Mouse (Mus musculus) CH12.LX (cell line): Measurements from ENCODE around the gene Clec1a. TPM values are rescaled to one million over a fixed set of nuclear protein-coding genes. Genes with fewer than 3 reads are reported as not detected.

ENCODE experiments used
- DNase-seq: peaks from one replicate; pipeline ENCODE4 v3.0.0-alpha.2; 2013; ENCODE audit errors: extremely low read depth
- H3K27ac ChIP-seq: 2 replicates; pipeline ENCODE4 v1.5.1; 2012; ENCODE audit warnings: low read depth, mild to moderate bottlenecking, control low read depth, moderate library complexity; ENCODE audit not compliant: insufficient read depth
- H3K27me3 ChIP-seq: replicated peaks from 2 replicates; pipeline ENCODE3; 2012; ENCODE audit warnings: inconsistent platforms
- H3K36me3 ChIP-seq, 2 experiments: replicated peaks in 1 of 2; 2 replicates each; pipeline versions ENCODE3 to v1.6.1; 2012; ENCODE audit warnings: inconsistent platforms in 1 of 2, low read length in 1 of 2, mild to moderate bottlenecking in 1 of 2, mixed read lengths in 1 of 2, moderate library complexity in 1 of 2; ENCODE audit not compliant: control insufficient read depth in 1 of 2, insufficient read depth in 1 of 2
- H3K4me1 ChIP-seq, 2 experiments: 2 replicates each; pipeline ENCODE4 v1.6.1; 2012; ENCODE audit warnings: inconsistent platforms in 1 of 2, moderate library complexity in 1 of 2; ENCODE audit not compliant: insufficient read depth in 2 of 2, control insufficient read depth in 1 of 2
- H3K4me2 ChIP-seq: 2 replicates; pipeline ENCODE4 v1.6.1; 2012; ENCODE audit warnings: low read depth, mild to moderate bottlenecking, control low read depth; ENCODE audit not compliant: poor library complexity, insufficient read depth, severe bottlenecking
- H3K4me3 ChIP-seq, 3 experiments: fragments of 150-350 bp in 1 of 3; sonication (generic) in 1 of 3; replicated peaks in 1 of 3; 2 replicates each; pipeline versions ENCODE3 to v1.5.1; 2011 to 2012; ENCODE audit warnings: low read depth in 2 of 3, low read length in 2 of 3, mild to moderate bottlenecking in 2 of 3, moderate library complexity in 2 of 3, control low read depth in 1 of 3, improper control_type of control experiment in 1 of 3, inconsistent platforms in 1 of 3, mixed read lengths in 1 of 3; ENCODE audit not compliant: poor library complexity in 1 of 3
- H3K79me2 ChIP-seq: replicated peaks from 2 replicates; pipeline ENCODE4 v1.6.1; 2012; ENCODE audit warnings: mild to moderate bottlenecking, moderate library complexity; ENCODE audit not compliant: control insufficient read depth, poor library complexity, insufficient read depth, severe bottlenecking; ENCODE audit errors: extremely low read depth
- H3K9ac ChIP-seq: 2 replicates; pipeline ENCODE4 v1.6.1; 2012; ENCODE audit warnings: low read depth, mild to moderate bottlenecking, control low read depth, moderate library complexity; ENCODE audit not compliant: insufficient read depth
- H3K9me3 ChIP-seq: replicated peaks from 2 replicates; pipeline ENCODE3; 2012; ENCODE audit warnings: low read length, inconsistent platforms, mixed read lengths
- BHLHE40 ChIP-seq: IDR thresholded peaks from 2 replicates; pipeline ENCODE4 v1.6.1; 2011; ENCODE audit warnings: mild to moderate bottlenecking, low read depth, low read length, improper control_type of control experiment
- CTCF ChIP-seq, 2 experiments: IDR thresholded peaks in 1 of 2; conservative IDR thresholded peaks in 1 of 2; 2 replicates each; pipeline ENCODE4 v1.5.1; 2011 to 2012; ENCODE audit warnings: low read depth in 2 of 2, low read length in 2 of 2, improper control_type of control experiment in 1 of 2, inconsistent platforms in 1 of 2, mild to moderate bottlenecking in 1 of 2, moderate library complexity in 1 of 2
- E2F4 ChIP-seq: IDR thresholded peaks from 2 replicates; pipeline ENCODE4 v1.6.1; 2011; ENCODE audit warnings: low read depth, low read length, improper control_type of control experiment; ENCODE audit not compliant: insufficient replicate concordance
- HCFC1 ChIP-seq: IDR thresholded peaks from 2 replicates; pipeline ENCODE4 v1.6.1; 2012; ENCODE audit warnings: low read depth, mild to moderate bottlenecking, inconsistent platforms, low read length, improper control_type of control experiment
- JUN ChIP-seq: IDR thresholded peaks from 2 replicates; pipeline ENCODE4 v1.6.1; 2011; ENCODE audit warnings: low read depth, mild to moderate bottlenecking, low read length, improper control_type of control experiment, moderate library complexity; ENCODE audit not compliant: insufficient read depth
- MAFK ChIP-seq: IDR thresholded peaks from 2 replicates; pipeline ENCODE4 v1.6.1; 2011; ENCODE audit warnings: low read length, improper control_type of control experiment; ENCODE audit not compliant: insufficient replicate concordance
- MAX ChIP-seq: IDR thresholded peaks from 2 replicates; pipeline ENCODE4 v1.6.1; 2011; ENCODE audit warnings: low read length, improper control_type of control experiment
- MAZ ChIP-seq: IDR thresholded peaks from 2 replicates; pipeline ENCODE4 v1.6.1; 2012; ENCODE audit warnings: low read depth, mild to moderate bottlenecking, inconsistent platforms, low read length, improper control_type of control experiment, moderate library complexity
- MYC ChIP-seq: IDR thresholded peaks from 2 replicates; pipeline ENCODE4 v1.6.1; 2011; ENCODE audit warnings: low read depth, mild to moderate bottlenecking, improper control_type of control experiment, low read length
- NELFE ChIP-seq: IDR thresholded peaks from 2 replicates; pipeline ENCODE4 v1.6.1; 2011; ENCODE audit warnings: low read depth, low read length, improper control_type of control experiment
- POLR2A ChIP-seq: IDR thresholded peaks from 2 replicates; pipeline ENCODE4 v1.6.1; 2011; ENCODE audit warnings: low read depth, mild to moderate bottlenecking, improper control_type of control experiment, low read length
- RAD21 ChIP-seq: IDR thresholded peaks from 2 replicates; pipeline ENCODE4 v1.6.1; 2011; ENCODE audit warnings: low read depth, mild to moderate bottlenecking, low read length, improper control_type of control experiment, moderate library complexity
- TBP ChIP-seq: conservative IDR thresholded peaks from 2 replicates; pipeline ENCODE4 v1.6.1; 2011; ENCODE audit warnings: low read depth, low read length, improper control_type of control experiment
- TCF12 ChIP-seq: IDR thresholded peaks from 2 replicates; pipeline ENCODE4 v1.6.1; 2014; ENCODE audit warnings: low read depth, mild to moderate bottlenecking, inconsistent platforms, low read length, improper control_type of control experiment
- UBTF ChIP-seq: IDR thresholded peaks from 2 replicates; pipeline ENCODE4 v1.6.1; 2012; ENCODE audit warnings: low read depth, mild to moderate bottlenecking, inconsistent platforms, low read length, improper control_type of control experiment, moderate library complexity
- ZC3H11A ChIP-seq: IDR thresholded peaks from 2 replicates; pipeline ENCODE4 v1.6.1; 2012; ENCODE audit warnings: low read depth, mild to moderate bottlenecking, inconsistent platforms, low read length, improper control_type of control experiment
- ZKSCAN1 ChIP-seq: IDR thresholded peaks from 2 replicates; pipeline ENCODE4 v1.6.1; 2012; ENCODE audit warnings: low read depth, inconsistent platforms, low read length, improper control_type of control experiment, borderline replicate concordance
- ZNF384 ChIP-seq: IDR thresholded peaks from 2 replicates; pipeline ENCODE4 v1.6.1; 2012; ENCODE audit warnings: low read depth, low read length, improper control_type of control experiment, inconsistent platforms
- dilution Hi-C: fragments of 300-500 bp; cut with MboI; formaldehyde crosslinking; loops from 2 replicates; pipeline ENCODE4 v1.14.3; 2020; ENCODE audit warnings: low sequenced_read_pairs; ENCODE audit not compliant: extremely low pct_unique_long_range_greater_than_20kb, extremely low pct_ligation_motif_present
- in situ Hi-C: fragments of 300-500 bp; cut with MboI; formaldehyde crosslinking; loops from 3 replicates; pipeline ENCODE4 v1.14.3; 2019; ENCODE audit warnings: low sequenced_read_pairs, low pct_ligation_motif_present, low pct_unique_long_range_greater_than_20kb, mixed read lengths
- polyA plus RNA-seq: library from polyadenylated mRNA; unstranded; fragments of >175 nt; gene quantifications from 2 replicates; pipeline ENCODE4 v1.2.1, GENCODE M21; 2012; ENCODE audit warnings: low read depth; ENCODE audit not compliant: insufficient read length
- total RNA-seq, 2 experiments: library from RNA; depleted of rRNA; stranded (reverse); fragments of 300-350 nt in 1 of 2; fragments of >200 nt in 1 of 2; gene quantifications; 2 replicates each; pipeline ENCODE4 v1.2.3; 2012 to 2014

The Clec1a gene
- total and polyA plus RNA-seq, 3 experiments, result not detected

- Histone ChIP-seq H3K79me2 (no peaks in the 10 kb centered on the region), H3K27ac (no peak overlapping the region), H3K4me1 (peaks cover 0 to 12% of the 10 kb centered on the region in 2 experiments; a peak in 2 of 4 replicates), H3K4me3 (no peak overlapping the region), H3K36me3 (no peaks in the 10 kb centered on the region), H3K9ac (no peak overlapping the region), H3K27me3 (no peaks in the 10 kb centered on the region), H3K9me3 (no peaks in the 10 kb centered on the region), H3K4me2 (no peak overlapping the region)
- no peak for DNase-seq
- dilution Hi-C loops (no loop called here), in situ Hi-C loops (no loop called here)
- TF ChIP-seq MAFK (no peak), HCFC1 (no peak), RAD21 (no peak), CTCF (conservative IDR thresholded peaks at IDR 0.05 in 1 of 2, IDR thresholded peaks at IDR 0.05 in 1 of 2; ENCODE audit: low read depth in 2 of 2, low read length in 2 of 2) (no peak), TCF12 (no peak), ZKSCAN1 (no peak), TBP (no peak), E2F4 (no peak), NELFE (no peak)
Observed at GRCm38 (mm10) chr6:129494924-129495323, 43.1 kb upstream of the Clec1a start.

GRCm38 (mm10) chr6:129480089-129480958, 28.5 kb upstream of the Clec1a start:
- no peaks in the 10 kb centered on the region for H3K27me3 ChIP-seq
- no peaks in the 10 kb centered on the region for H3K79me2 ChIP-seq
- in situ Hi-C loops (no loop called here), dilution Hi-C loops (no loop called here)
- no peak overlapping the region for H3K4me3 ChIP-seq
- DNase-seq, result no peak
- no peaks in the 10 kb centered on the region for H3K4me1 ChIP-seq
- no peaks in the 10 kb centered on the region for H3K9me3 ChIP-seq
- no peak overlapping the region for H3K4me2 ChIP-seq
- H3K27ac ChIP-seq, result no peak overlapping the region
- no peak overlapping the region for H3K9ac ChIP-seq
- no peaks in the 10 kb centered on the region for H3K36me3 ChIP-seq
- no peak for TF ChIP-seq JUN
- TF ChIP-seq UBTF, result no peak
- TF ChIP-seq MYC, result no peak
- TF ChIP-seq CTCF (conservative IDR thresholded peaks at IDR 0.05 in 1 of 2, IDR thresholded peaks at IDR 0.05 in 1 of 2; ENCODE audit: low read depth in 2 of 2, low read length in 2 of 2), result no peak
- TF ChIP-seq BHLHE40, result no peak
- TF ChIP-seq POLR2A, result no peak
- no peak for TF ChIP-seq ZC3H11A
- no peak for TF ChIP-seq ZNF384
- TF ChIP-seq MAZ, result no peak
- no peak for TF ChIP-seq MAX
- no peak for TF ChIP-seq TCF12
